Mouse (Mus musculus) midbrain, embryonic 14.5 days (tissue): ENCODE data around the gene Rexo1. TPM values are rescaled to one million over a fixed set of nuclear protein-coding genes. Genes with fewer than 3 reads are reported as not detected.
"Not testable (repeated sequence)": the region's sequence is repeated elsewhere in the genome, so short reads cannot be mapped to it uniquely, and the experiment has no call there.

Source experiments
- ATAC-seq: fragments of 200-750 bp; cut with Nextera tagmentation; 2 replicates; pipeline ENCODE4 v1.8.0; 2017; ENCODE audit warnings: moderate number of reproducible peaks, moderate library complexity; ENCODE audit not compliant: low FRiP score, low TSS enrichment
- DNase-seq: peaks from one replicate; pipeline ENCODE4 v3.0.0-alpha.2; 2015
- H3K27ac ChIP-seq: fragments of 300-500 bp; sonication (generic); replicated peaks from 2 replicates; pipeline ENCODE4 v1.5.1; 2014; ENCODE audit warnings: mild to moderate bottlenecking, low read depth, low read length, moderate library complexity
- H3K27me3 ChIP-seq: fragments of 300-500 bp; sonication (generic); 2 replicates; pipeline ENCODE4 v1.6.1; 2014; ENCODE audit warnings: low read length, control low read depth, mixed read lengths; ENCODE audit not compliant: control insufficient read depth, insufficient read depth
- H3K36me3 ChIP-seq: fragments of 300-500 bp; sonication (generic); 2 replicates; pipeline ENCODE4 v1.6.1; 2014; ENCODE audit warnings: low read length, control low read depth; ENCODE audit not compliant: control insufficient read depth, insufficient read depth
- H3K4me1 ChIP-seq: fragments of 300-500 bp; sonication (generic); 2 replicates; pipeline ENCODE4 v1.6.1; 2014; ENCODE audit warnings: mild to moderate bottlenecking, antibody characterized with exemption, low read length, control low read depth; ENCODE audit not compliant: control insufficient read depth, insufficient read depth
- H3K4me2 ChIP-seq: fragments of 300-500 bp; sonication (generic); 2 replicates; pipeline ENCODE4 v1.6.1; 2014; ENCODE audit warnings: mild to moderate bottlenecking, low read length, moderate library complexity
- H3K4me3 ChIP-seq: fragments of 300-500 bp; sonication (generic); replicated peaks from 2 replicates; pipeline ENCODE4 v1.5.1; 2014; ENCODE audit warnings: low read depth, low read length
- H3K9ac ChIP-seq: fragments of 300-500 bp; sonication (generic); replicated peaks from 2 replicates; pipeline ENCODE4 v1.6.1; 2014; ENCODE audit warnings: mild to moderate bottlenecking, low read length, moderate library complexity
- H3K9me3 ChIP-seq: fragments of 300-500 bp; sonication (generic); 2 replicates; pipeline ENCODE4 v1.6.1; 2016; ENCODE audit warnings: low read length, control low read depth, mixed read lengths; ENCODE audit not compliant: control insufficient read depth
- WGBS: fragments of 180-500 bp; shearing (Covaris S2); extraction: QIAGEN DNeasy Blood & Tissue Kit; methylation state at CpG from one replicate; pipeline ENCODE4 v1.1.7; 2014; 5-methylcytosine and 5-hydroxymethylcytosine counted together
- polyA plus RNA-seq: library from polyadenylated mRNA; unstranded; fragments of >200 nt; fragmentation: Nextera tagmentation; extraction: Ambion mirVana; gene quantifications from 2 replicates; pipeline ENCODE4 v1.2.1, GENCODE M21; 2014

Rexo1 gene
- polyA plus RNA-seq = 31.7 and 34.2 TPM in 2 replicates

- H3K4me1 ChIP-seq = peaks cover 12% of the 10 kb centered on the region; the same call in 1 of the 2 replicates
- no peaks in the 10 kb centered on the region for H3K9me3 ChIP-seq
- H3K9ac ChIP-seq = peak within 1 kb of the TSS; percentile 96
- DNase-seq (peak; percentile 97), ATAC-seq (peak; percentile 80)
- H3K27me3 ChIP-seq = no peaks in the 10 kb centered on the region
- peak within 1 kb of the TSS; percentile 93 for H3K27ac ChIP-seq
- H3K36me3 ChIP-seq = no peaks in the 10 kb centered on the region
- WGBS = under 1% methylated on average over 72 of the region's 72 CpGs
- peak within 1 kb of the TSS; percentile 94 for H3K4me2 ChIP-seq
- peak within 1 kb of the TSS; percentile 97 for H3K4me3 ChIP-seq
These were observed at the start of gene Rexo1 for GRCm38 (mm10) chr10:80561116-80561944. Gene Rexo1, minus strand, starts transcription at chr10:80561560.

- WGBS = 80% methylated on average over 4 of the region's 4 CpGs
- H3K27ac ChIP-seq = no peak overlapping the region
- H3K27me3 ChIP-seq = no peaks in the 10 kb centered on the region
- ATAC-seq = no peak
- H3K36me3 ChIP-seq = peaks cover 80% of the 10 kb centered on the region
- H3K9ac ChIP-seq = no peak overlapping the region
- H3K4me1 ChIP-seq = no peaks in the 10 kb centered on the region
- H3K4me2 ChIP-seq = no peak overlapping the region
- no peaks in the 10 kb centered on the region for H3K9me3 ChIP-seq
- no peak overlapping the region for H3K4me3 ChIP-seq
- peak; percentile 62 for DNase-seq
These were observed 49.7 kb upstream of the Rexo1 start for GRCm38 (mm10) chr10:80611024-80611423.

GRCm38 (mm10) chr10:80610116-80610785, 48.9 kb upstream of the Rexo1 start:
- DNase-seq (no peak), ATAC-seq (no peak)
- no peaks in the 10 kb centered on the region for H3K9me3 ChIP-seq
- H3K36me3 ChIP-seq = peaks cover 75% of the 10 kb centered on the region
- no peaks in the 10 kb centered on the region for H3K27me3 ChIP-seq
- 92% methylated on average over 9 of the region's 9 CpGs for WGBS
- no peaks in the 10 kb centered on the region for H3K4me1 ChIP-seq
- H3K4me3 ChIP-seq = no peak overlapping the region
- H3K27ac ChIP-seq = no peak overlapping the region
- H3K9ac ChIP-seq = no peak overlapping the region
- H3K4me2 ChIP-seq = no peak overlapping the region

- Histone ChIP-seq H3K4me3 (no peak overlapping the region), H3K4me2 (no peak overlapping the region), H3K27ac (no peak overlapping the region), H3K36me3 (peaks cover 66% of the 10 kb centered on the region), H3K9ac (no peak overlapping the region), H3K27me3 (no peaks in the 10 kb centered on the region), H3K9me3 (no peaks in the 10 kb centered on the region), H3K4me1 (no peaks in the 10 kb centered on the region; the same call in 1 of the 2 replicates)
- no peak for DNase-seq
- WGBS = 90% methylated on average over 10 of the region's 10 CpGs
- ATAC-seq = no peak
These were observed 48.0 kb upstream of the Rexo1 start for GRCm38 (mm10) chr10:80609269-80609924.

- ATAC-seq = no peak
- Histone ChIP-seq H3K4me3 (no peak overlapping the region), H3K9me3 (no peaks in the 10 kb centered on the region), H3K9ac (no peak overlapping the region), H3K36me3 (peaks cover 58% of the 10 kb centered on the region), H3K27ac (no peak overlapping the region), H3K4me1 (peaks cover 8% of the 10 kb centered on the region), H3K4me2 (no peak overlapping the region), H3K27me3 (no peaks in the 10 kb centered on the region)
- WGBS = 91% methylated on average over 3 of the region's 3 CpGs
- no peak for DNase-seq
These were observed 47.1 kb upstream of the Rexo1 start for GRCm38 (mm10) chr10:80608435-80608834.

- Histone ChIP-seq H3K4me1 (peaks cover 15% of the 10 kb centered on the region), H3K27ac (no peak overlapping the region), H3K4me3 (no peak overlapping the region), H3K4me2 (no peak overlapping the region), H3K36me3 (peaks cover 50% of the 10 kb centered on the region), H3K27me3 (no peaks in the 10 kb centered on the region), H3K9ac (no peak overlapping the region), H3K9me3 (no peaks in the 10 kb centered on the region)
- 94% methylated on average over 34 of the region's 34 CpGs for WGBS
- ATAC-seq (no peak), DNase-seq (no peak)
These were observed 45.5 kb upstream of the Rexo1 start for GRCm38 (mm10) chr10:80606737-80607350.

- no peaks in the 10 kb centered on the region for H3K9me3 ChIP-seq
- no peak overlapping the region for H3K9ac ChIP-seq
- H3K27me3 ChIP-seq = no peaks in the 10 kb centered on the region
- peaks cover 15% of the 10 kb centered on the region for H3K4me1 ChIP-seq
- no peak overlapping the region for H3K4me3 ChIP-seq
- no peak overlapping the region for H3K4me2 ChIP-seq
- H3K36me3 ChIP-seq = peaks cover 48% of the 10 kb centered on the region
- H3K27ac ChIP-seq = no peak overlapping the region
- 91% methylated on average over 23 of the region's 23 CpGs for WGBS
- DNase-seq (no peak), ATAC-seq (no peak)
These were observed 44.9 kb upstream of the Rexo1 start for GRCm38 (mm10) chr10:80606306-80606705.

- 58% methylated on average over 2 of the region's 4 CpGs for WGBS
- ATAC-seq = not testable (repeated sequence)
These were observed 44.4 kb upstream of the Rexo1 start, which contains the start of gene Gm49322 for GRCm38 (mm10) chr10:80605721-80606120. Gene Gm49322, plus strand, starts transcription at chr10:80606021.

More at GRCm38 (mm10) chr10:80605721-80606120, 44.4 kb upstream of the Rexo1 start, which contains the start of gene Gm49322:
- H3K27ac ChIP-seq, H3K27me3 ChIP-seq, H3K4me2 ChIP-seq, DNase-seq, H3K4me3 ChIP-seq, H3K9me3 ChIP-seq, H3K9ac ChIP-seq: not testable (repeated sequence)
- peaks cover 46% of the 10 kb centered on the region for H3K36me3 ChIP-seq
- peaks cover 15% of the 10 kb centered on the region for H3K4me1 ChIP-seq
